Mouse (Mus musculus) forebrain, embryonic 10.5 days (tissue): ENCODE data around the gene Wnt7a. TPM values are rescaled to one million over a fixed set of nuclear protein-coding genes. Genes with fewer than 3 reads are reported as not detected.

Experiments
- DNase-seq: peaks from one replicate; pipeline ENCODE4 v3.0.0-alpha.2; 2017; ENCODE audit warnings: low spot score; ENCODE audit errors: extremely low spot score
- H3K27ac ChIP-seq: fragments of 300-500 bp; sonication (generic); 2 replicates; pipeline ENCODE4 v1.5.1; 2016; ENCODE audit warnings: mild to moderate bottlenecking
- H3K27me3 ChIP-seq: fragments of 300-500 bp; sonication (generic); 2 replicates; pipeline ENCODE4 v1.6.1; 2016; ENCODE audit warnings: mild to moderate bottlenecking; ENCODE audit not compliant: poor library complexity, severe bottlenecking
- H3K36me3 ChIP-seq: fragments of 300-500 bp; sonication (generic); replicated peaks from 2 replicates; pipeline ENCODE4 v1.6.1; 2016; ENCODE audit warnings: mild to moderate bottlenecking, moderate library complexity
- H3K4me1 ChIP-seq: fragments of 300-500 bp; sonication (generic); 2 replicates; pipeline ENCODE4 v1.6.1; 2016
- H3K4me3 ChIP-seq: fragments of 300-500 bp; sonication (generic); 2 replicates; pipeline ENCODE4 v1.5.1; 2016; ENCODE audit warnings: mild to moderate bottlenecking, moderate library complexity
- H3K9me3 ChIP-seq: fragments of 300-500 bp; sonication (generic); 2 replicates; pipeline ENCODE4 v1.6.1; 2016; ENCODE audit warnings: mild to moderate bottlenecking, moderate library complexity
- WGBS: fragments of 180-500 bp; shearing (Covaris S2); methylation state at CpG from one replicate; pipeline ENCODE4 v1.1.7; 2016; 5-methylcytosine and 5-hydroxymethylcytosine counted together
- polyA plus RNA-seq: library from polyadenylated mRNA; unstranded; fragments of >200 nt; fragmentation: Nextera tagmentation; extraction: Ambion mirVana; gene quantifications from 2 replicates; pipeline ENCODE4 v1.2.1, GENCODE M21; 2016

The Wnt7a gene
- polyA plus RNA-seq, 1 experiment from 2014 or later: 11.0 TPM

DNA sequence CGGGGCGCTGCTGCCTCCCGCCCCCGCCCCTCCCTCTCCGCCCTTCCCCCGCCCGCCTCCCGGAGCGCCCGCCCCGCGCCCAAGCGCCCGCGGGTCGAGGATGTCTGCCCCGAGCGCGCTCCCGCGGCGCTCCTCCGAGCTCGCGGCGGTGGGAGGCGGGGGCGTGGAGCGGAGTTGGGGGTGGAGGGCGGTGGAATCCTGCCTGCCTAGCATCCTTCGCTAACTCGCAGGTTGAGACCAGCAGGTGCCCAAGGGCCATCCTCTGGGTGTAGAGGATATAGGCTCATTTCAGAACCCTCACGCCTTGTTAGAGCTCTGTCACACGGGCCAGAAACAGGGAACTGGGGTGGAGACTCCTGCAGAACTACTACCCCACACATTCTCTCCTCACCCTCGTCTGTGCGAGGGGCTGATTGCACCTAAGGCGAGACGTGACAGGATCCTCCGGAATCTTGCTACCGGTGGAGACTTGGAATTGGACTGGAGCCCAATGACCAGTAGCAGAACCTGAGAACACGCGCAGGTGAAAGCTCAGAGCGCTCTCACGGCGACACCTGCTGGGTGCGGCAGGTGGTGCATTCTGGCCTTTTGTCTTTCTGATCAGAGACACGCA lies 312 bp upstream of the Wnt7a start:
- H3K36me3 ChIP-seq: peaks cover 23% of the 10 kb centered on the region
- peak overlapping the region; percentile 91 for H3K27ac ChIP-seq
- peaks cover 37% of the 10 kb centered on the region for H3K4me1 ChIP-seq
- under 1% methylated on average over 26 of the region's 47 CpGs for WGBS
- peak; percentile 84 for DNase-seq
- peak overlapping the region; percentile 78 for H3K4me3 ChIP-seq
- H3K9me3 ChIP-seq: no peaks in the 10 kb centered on the region
- H3K27me3 ChIP-seq: peaks cover 100% of the 10 kb centered on the region

DNA sequence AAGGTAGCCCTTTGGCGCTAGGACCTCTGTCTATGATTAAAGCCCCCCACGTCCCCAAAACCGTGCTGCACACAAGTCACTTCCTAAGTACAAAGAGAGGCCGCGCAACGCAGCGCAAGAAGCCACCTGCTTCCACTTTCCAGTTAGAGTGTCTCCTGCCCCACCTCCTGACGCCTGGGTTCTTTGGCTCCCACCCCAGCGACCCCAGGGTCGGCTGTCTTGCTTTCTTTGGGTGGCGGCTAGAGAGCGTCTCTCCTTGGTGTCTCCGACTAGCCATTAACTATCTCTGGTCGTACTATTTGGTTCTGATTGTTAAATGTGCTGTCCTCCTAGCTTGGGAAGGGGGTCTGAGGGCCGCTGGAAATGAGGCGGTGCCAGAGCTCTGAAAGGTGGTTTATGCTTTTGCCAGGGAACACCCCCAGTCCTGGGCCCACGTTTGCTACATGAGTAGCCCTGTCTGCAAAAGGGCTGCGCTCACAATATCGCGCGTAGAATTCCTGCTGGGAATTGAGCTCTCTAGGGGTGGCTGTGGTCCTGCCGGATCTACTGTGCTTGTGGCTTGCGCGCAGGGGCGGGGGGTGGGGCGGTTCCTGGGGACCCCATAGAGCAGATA lies 889 bp downstream of the Wnt7a start:
- under 1% methylated on average over 26 of the region's 26 CpGs for WGBS
- Histone ChIP-seq H3K27me3 (peaks cover 88% of the 10 kb centered on the region), H3K9me3 (no peaks in the 10 kb centered on the region), H3K27ac (peak overlapping the region; percentile 91), H3K4me1 (peaks cover 37% of the 10 kb centered on the region), H3K36me3 (peaks cover 35% of the 10 kb centered on the region), H3K4me3 (peak overlapping the region; percentile 78)
- peak; percentile 35 for DNase-seq

- Histone ChIP-seq H3K9me3 (no peaks in the 10 kb centered on the region), H3K27me3 (peaks cover 82% of the 10 kb centered on the region), H3K27ac (peak overlapping the region; percentile 91), H3K4me1 (peaks cover 37% of the 10 kb centered on the region), H3K4me3 (peak overlapping the region; percentile 78), H3K36me3 (peaks cover 42% of the 10 kb centered on the region)
- DNase-seq: peak; percentile 70
- under 1% methylated on average over 34 of the region's 34 CpGs for WGBS
These were observed 1.6 kb downstream of the Wnt7a start for GRCm38 (mm10) chr6:91409448-91410167.

DNA sequence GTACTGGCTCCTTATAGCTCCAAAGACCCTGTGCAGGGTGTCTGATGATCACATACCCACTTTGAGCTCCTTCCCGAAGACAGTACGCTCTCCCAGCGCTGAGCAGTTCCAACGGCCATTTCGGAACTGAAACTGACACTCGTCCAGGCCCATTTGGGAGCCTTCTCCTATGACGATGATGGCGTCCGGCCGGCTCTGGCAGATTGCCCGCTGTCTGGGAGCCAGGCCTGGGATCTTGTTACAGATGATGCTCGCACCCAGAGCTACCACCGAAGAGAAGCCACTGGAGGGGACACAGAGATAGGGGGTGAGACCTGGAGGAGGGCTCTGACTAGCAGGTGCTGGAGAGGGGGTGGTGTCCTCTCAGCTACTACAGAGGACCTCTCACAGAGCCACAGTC lies 2.5 kb downstream of the Wnt7a start:
- Histone ChIP-seq H3K27me3 (peaks cover 72% of the 10 kb centered on the region), H3K36me3 (peaks cover 52% of the 10 kb centered on the region)
- 88% methylated on average over 13 of the region's 13 CpGs for WGBS

DNA sequence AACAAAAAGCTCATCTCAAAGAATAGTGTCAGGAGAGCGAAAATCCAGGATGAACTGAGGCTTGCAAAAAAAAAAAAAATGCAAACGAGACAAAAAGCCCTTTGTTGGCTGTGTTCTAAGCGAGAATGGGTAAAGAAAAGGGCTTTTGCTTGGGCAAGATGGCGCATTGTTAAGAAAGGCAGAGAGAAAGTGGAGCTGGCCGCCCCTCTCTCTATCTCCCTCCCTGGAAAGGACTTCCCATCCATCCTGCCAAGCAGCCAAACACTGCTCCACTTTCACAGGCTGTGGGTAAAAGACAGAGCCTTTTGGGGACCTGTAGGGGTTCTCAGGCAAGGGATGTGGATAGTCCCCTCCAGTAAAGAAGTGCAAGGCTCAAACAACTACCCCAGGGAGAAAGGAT lies 9.6 kb downstream of the Wnt7a start:
- Histone ChIP-seq H3K4me1 (peaks cover 34% of the 10 kb centered on the region), H3K4me3 (peak overlapping the region; percentile 2; the same call in 1 of the 2 replicates), H3K27ac (peak overlapping the region; percentile 81), H3K27me3 (peaks cover 7% of the 10 kb centered on the region; the same call in 1 of the 2 replicates), H3K9me3 (no peaks in the 10 kb centered on the region), H3K36me3 (peaks cover 76% of the 10 kb centered on the region)
- no peak for DNase-seq
- WGBS: 18% methylated on average over 5 of the region's 5 CpGs

More for the DNA sequence above, 2.5 kb downstream of the Wnt7a start:
- Histone ChIP-seq H3K9me3 (no peaks in the 10 kb centered on the region), H3K4me1 (peaks cover 41% of the 10 kb centered on the region), H3K27ac (no peak overlapping the region), H3K4me3 (peak overlapping the region; percentile 78; the same call in 1 of the 2 replicates)
- DNase-seq: no peak

DNA sequence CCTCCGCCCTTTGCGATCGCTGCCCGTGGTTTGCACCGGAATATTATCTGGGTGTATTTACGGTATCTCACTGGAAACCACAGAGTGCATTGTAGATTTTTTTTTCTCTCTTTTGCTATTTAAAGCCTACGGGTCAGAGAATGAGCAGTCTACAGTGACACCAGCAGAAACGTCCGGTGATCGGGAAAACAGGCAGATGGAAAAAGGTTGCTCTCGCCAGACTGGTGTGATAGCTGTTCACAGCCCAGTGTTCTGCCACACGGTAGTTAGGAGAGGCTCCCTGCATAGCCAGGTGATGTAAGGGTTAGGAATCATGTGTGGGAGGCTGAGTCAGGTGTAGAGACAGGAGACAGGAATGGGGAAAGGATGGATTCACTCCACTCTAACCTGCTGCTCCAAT lies 10.6 kb downstream of the Wnt7a start:
- Histone ChIP-seq H3K4me3 (no peak overlapping the region), H3K27ac (peak overlapping the region; percentile 81), H3K36me3 (peaks cover 68% of the 10 kb centered on the region), H3K27me3 (peaks cover 5% of the 10 kb centered on the region; the same call in 1 of the 2 replicates), H3K4me1 (peaks cover 34% of the 10 kb centered on the region), H3K9me3 (no peaks in the 10 kb centered on the region)
- no peak for DNase-seq
- WGBS: 89% methylated on average over 12 of the region's 12 CpGs

GRCm38 (mm10) chr6:91392475-91393174 lies 18.5 kb downstream of the Wnt7a start:
- peaks cover 84% of the 10 kb centered on the region for H3K36me3 ChIP-seq
- H3K9me3 ChIP-seq: no peaks in the 10 kb centered on the region; the same call in 1 of the 2 replicates
- no peak for DNase-seq
- H3K27me3 ChIP-seq: no peaks in the 10 kb centered on the region
- no peaks in the 10 kb centered on the region for H3K4me1 ChIP-seq
- 87% methylated on average over 5 of the region's 5 CpGs for WGBS
- no peak overlapping the region for H3K27ac ChIP-seq
- no peak overlapping the region for H3K4me3 ChIP-seq

DNA sequence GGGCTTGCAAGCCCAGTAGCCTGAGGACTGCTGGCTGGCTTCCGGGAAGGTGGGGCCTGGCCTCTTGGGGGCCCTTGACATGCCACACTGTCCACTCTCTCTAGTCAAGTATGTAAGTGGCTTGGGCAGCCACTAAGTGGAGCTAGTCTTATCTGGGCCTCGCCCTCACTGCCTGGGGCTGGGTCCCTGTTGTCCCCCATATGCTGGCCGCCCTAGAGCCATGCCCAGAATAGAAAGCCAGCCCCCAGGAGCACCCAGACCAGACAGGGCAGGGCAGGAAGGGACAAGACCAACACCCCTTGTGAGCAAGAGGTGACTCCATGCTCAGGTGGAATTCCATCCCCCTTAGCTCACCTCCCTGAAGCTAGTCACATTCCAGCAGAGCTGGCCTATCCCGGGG lies 22.0 kb downstream of the Wnt7a start:
- WGBS: 86% methylated on average over 4 of the region's 4 CpGs
- no peak for DNase-seq

GRCm38 (mm10) chr6:91384415-91384814 lies 26.7 kb downstream of the Wnt7a start:
- 89% methylated on average over 2 of the region's 2 CpGs for WGBS
- Histone ChIP-seq H3K36me3 (peaks cover 69% of the 10 kb centered on the region), H3K9me3 (no peaks in the 10 kb centered on the region), H3K27me3 (no peaks in the 10 kb centered on the region), H3K4me3 (no peak overlapping the region), H3K4me1 (0 out of 2 replicates have a peak, but pooled peaks cover 3% of the 10 kb centered on the region), H3K27ac (no peak overlapping the region)
- no peak for DNase-seq

More for the DNA sequence above, 22.0 kb downstream of the Wnt7a start:
- Histone ChIP-seq H3K27ac (no peak overlapping the region), H3K4me1 (no peaks in the 10 kb centered on the region), H3K36me3 (peaks cover 84% of the 10 kb centered on the region), H3K4me3 (no peak overlapping the region), H3K9me3 (no peaks in the 10 kb centered on the region; the same call in 1 of the 2 replicates), H3K27me3 (no peaks in the 10 kb centered on the region)

GRCm38 (mm10) chr6:91383871-91384270 lies 27.3 kb downstream of the Wnt7a start:
- H3K4me3 ChIP-seq: no peak overlapping the region
- no peaks in the 10 kb centered on the region for H3K9me3 ChIP-seq
- H3K27me3 ChIP-seq: no peaks in the 10 kb centered on the region
- WGBS: 57% methylated on average over 2 of the region's 2 CpGs
- no peak for DNase-seq
- no peak overlapping the region for H3K27ac ChIP-seq
- peaks cover 66% of the 10 kb centered on the region for H3K36me3 ChIP-seq
- H3K4me1 ChIP-seq: 0 out of 2 replicates have a peak, but pooled peaks cover 3% of the 10 kb centered on the region

- WGBS: 92% methylated on average over 1 of the region's 1 CpGs
- peaks cover 68% of the 10 kb centered on the region for H3K36me3 ChIP-seq
- no peak overlapping the region for H3K27ac ChIP-seq
- H3K4me3 ChIP-seq: no peak overlapping the region
- H3K27me3 ChIP-seq: no peaks in the 10 kb centered on the region
- 0 out of 2 replicates have a peak, but pooled peaks cover 3% of the 10 kb centered on the region for H3K4me1 ChIP-seq
- H3K9me3 ChIP-seq: no peaks in the 10 kb centered on the region
- no peak for DNase-seq
These were observed 27.9 kb downstream of the Wnt7a start for GRCm38 (mm10) chr6:91383303-91383702.

DNA sequence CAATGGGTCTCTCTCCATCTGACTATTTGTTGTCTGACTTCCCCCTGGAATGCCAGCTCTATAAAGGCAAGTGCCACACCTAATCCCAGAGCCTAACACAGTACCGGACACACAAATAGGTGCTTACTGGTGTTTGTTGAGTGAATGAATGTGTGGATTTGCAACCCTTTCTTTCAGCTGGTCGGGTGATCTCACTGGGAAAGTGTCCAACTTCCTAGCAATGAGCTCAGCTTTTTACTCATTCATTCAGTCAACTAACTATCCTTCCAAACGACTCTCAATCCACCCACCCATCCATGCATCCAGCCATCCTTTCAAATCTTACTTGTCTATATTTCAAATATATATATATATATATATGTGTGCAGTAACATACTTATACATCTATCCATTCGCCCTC lies 31.3 kb downstream of the Wnt7a start:
- Histone ChIP-seq H3K27ac (no peak overlapping the region), H3K4me1 (0 out of 2 replicates have a peak, but pooled peaks cover 3% of the 10 kb centered on the region), H3K4me3 (no peak overlapping the region), H3K27me3 (no peaks in the 10 kb centered on the region), H3K36me3 (peaks cover 58% of the 10 kb centered on the region), H3K9me3 (no peaks in the 10 kb centered on the region)
- no peak for DNase-seq
- WGBS: 80% methylated on average over 4 of the region's 4 CpGs
